Mouse (Mus musculus) layer of hippocampus, postnatal 25 days (tissue): ENCODE measurements around the gene Hectd4. TPM values are rescaled to one million over a fixed set of nuclear protein-coding genes. Genes with fewer than 3 reads are reported as not detected.

ENCODE experiments used
- total RNA-seq, 2 experiments: library from RNA; stranded (reverse); gene quantifications; 2 replicates each; pipeline ENCODE4 v1.2.3; 2021

The Hectd4 gene
- total RNA-seq, 2 experiments from 2014 or later: 159 to 190 TPM

Other genes starting within 250 kb of the Hectd4 start
- 100 to 1,000 TPM; 203 to 233 TPM for gene Rph3a, start 210.1 kb upstream of the Hectd4 start, total RNA-seq
- gene Ptpn11, start 28.8 kb upstream of the Hectd4 start, total RNA-seq: 10 to 100 TPM; 88.7 to 98.6 TPM
- gene Rpl6, start 15.7 kb upstream of the Hectd4 start, total RNA-seq: 100 to 1,000 TPM; 433 to 489 TPM
- gene Trafd1, start 165.4 kb downstream of the Hectd4 start, total RNA-seq: 10 to 100 TPM; 66.3 to 78.9 TPM
- 10 to 100 TPM; 39.4 to 41.2 TPM for gene Naa25, start 177.7 kb downstream of the Hectd4 start, total RNA-seq
- 1 to 10 TPM; 6.6 to 9.3 TPM for gene Tmem116, start 231.7 kb downstream of the Hectd4 start, total RNA-seq
- gene Erp29, start 232.3 kb downstream of the Hectd4 start, total RNA-seq: 100 to 1,000 TPM; 131 to 154 TPM